In genomic region chr6:67399551-67399950, GRCm38 (mm10) we compare ENCODE assay signal across 14 mouse cellular contexts. TPM values are rescaled to one million over a fixed set of nuclear protein-coding genes. Genes with fewer than 3 reads are reported as not detected.
"Had no signal": no experiment of that assay in that cellular context is flagged by ENCODE, and none has a peak within 500 bp of the region (broad histone marks: within the 10 kb centered on the region; RNA-seq: fewer than 3 reads in every experiment).

No protein-coding gene starts in this region.

- DNase-seq: liver, embryonic 13.5 days; liver, postnatal 0 days; lung, adult 2 months; lung, postnatal 14 days; lung, postnatal 36 days; midbrain, embryonic 14.5 days; right cerebral cortex, postnatal 14 days; thymus, adult 2 months; thymus, postnatal 25 days; thymus, postnatal 4 days had no signal

- ATAC-seq: liver, postnatal 0 days; lung, postnatal 0 days; midbrain, embryonic 16.5 days had no signal

RNA-seq across cellular contexts. Expression of gene Il12rb2, which starts 23.6 kb away (rescaled TPM):
- polyA plus RNA-seq: lung, postnatal 0 days; midbrain, embryonic 12.5 days; testis, adult 2 months had no signal
